Mouse (Mus musculus): ENCODE data around the gene Supt3.

Supt3 gene

DNA sequence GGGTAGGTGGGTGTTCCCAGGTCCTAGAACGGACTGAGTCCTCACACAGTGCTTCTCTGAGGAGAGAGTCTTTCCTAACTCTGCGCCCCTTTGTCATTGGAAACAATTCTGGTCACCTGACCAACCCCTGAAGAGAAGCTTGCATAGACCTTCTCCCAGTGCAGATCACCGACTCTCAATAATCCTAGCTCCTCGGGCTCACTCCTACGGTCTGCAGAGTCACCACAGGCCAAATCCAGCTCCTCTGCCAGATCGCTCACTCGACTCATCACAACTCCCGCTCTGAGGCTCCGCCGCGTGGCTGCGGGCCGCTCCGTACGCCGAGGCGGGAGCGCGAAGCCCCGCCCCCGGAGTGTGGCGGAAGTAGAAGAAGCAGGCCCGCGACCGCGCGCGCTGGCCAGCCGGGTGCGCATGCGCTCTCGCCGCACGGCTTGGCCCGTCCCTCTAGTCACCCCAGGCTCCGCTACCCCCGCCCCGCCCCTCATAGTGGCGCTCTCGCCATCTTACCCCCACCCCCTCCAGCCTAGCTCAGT, at the start of gene Supt3:
Supt3 (plus strand) TSS at position 415 of the 533 bp plus-strand sequence.
- peak; percentile 80 for DNase-seq (ENCODE audit: extremely low spot score, low read depth, low spot score)

DNA sequence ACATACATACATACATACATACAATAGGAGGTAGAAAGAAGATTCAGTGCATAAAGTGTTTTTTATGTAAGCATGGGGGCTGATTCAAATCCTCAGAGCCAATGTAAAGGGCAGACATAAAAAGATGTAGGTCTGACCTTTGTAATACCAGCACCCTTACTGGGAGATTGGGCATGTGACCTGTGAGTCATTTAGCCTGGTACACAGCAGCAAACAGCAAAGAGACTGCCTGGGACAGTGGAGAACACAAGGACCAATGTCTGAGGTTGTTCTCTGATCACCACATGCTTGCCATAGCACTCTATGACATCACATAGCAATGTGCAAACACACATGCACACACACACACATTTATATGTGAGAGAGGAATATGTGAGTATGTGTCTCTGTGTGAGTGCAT, 49.3 kb upstream of the Supt3 start:
- no peak for DNase-seq (ENCODE audit: extremely low spot score, low read depth, low spot score)

DNA sequence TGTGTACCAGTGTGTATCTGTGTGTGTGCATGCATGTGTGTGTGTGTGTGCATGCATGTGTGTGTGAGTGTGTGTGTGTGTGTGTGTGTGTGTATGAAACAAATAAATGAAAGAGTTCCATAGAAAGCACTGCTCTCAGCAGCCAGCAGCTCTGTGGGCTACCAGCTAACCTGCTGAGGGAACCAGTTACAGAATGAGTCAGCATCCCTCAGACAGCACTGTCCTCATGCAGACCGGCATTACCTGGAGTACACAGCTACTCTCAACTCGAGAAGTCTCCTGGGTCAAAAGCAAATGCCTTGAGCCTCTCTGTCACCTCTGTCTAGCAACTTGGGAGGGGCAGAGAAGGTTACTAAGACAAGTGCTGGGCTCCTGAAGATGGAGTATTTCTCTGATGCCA, 48.5 kb upstream of the Supt3 start:
- no peak for DNase-seq (ENCODE audit: extremely low spot score, low read depth, low spot score)

DNA sequence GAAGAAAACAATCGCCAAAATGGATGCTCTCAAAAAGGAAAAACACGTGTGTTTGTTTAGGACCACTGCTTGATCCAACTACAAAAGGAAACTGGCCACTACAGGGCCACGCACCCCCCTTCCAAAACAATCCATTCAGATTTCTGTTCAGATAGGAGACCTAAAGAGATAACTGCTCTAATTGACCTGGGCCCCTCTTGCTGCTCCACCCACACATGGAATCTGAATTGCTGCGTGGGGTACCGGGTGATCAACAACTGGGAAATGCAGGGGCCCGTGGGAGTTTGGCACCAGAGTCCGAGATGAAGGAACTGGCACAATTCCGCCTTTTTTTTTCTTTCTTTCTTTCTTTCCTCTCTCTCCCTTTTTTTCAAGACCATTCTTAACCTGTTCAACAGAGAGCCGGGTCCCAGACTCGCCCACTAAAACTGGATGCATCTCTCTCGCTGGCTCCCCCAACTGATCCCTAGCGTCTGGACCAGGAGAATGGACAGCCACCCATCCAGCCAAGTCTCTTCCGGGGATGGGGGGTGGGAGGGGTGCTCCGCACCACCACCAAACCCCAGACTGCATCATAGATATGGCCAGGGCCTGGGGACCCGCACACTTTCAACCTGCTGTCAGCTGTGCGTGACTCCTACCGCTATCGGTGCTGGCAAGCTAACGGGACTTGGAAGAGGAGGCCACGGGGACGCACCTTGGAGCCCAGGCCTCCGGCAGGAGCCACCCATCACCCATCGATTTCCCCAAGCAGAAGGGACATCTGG, 43.2 kb upstream of the Supt3 start:
- no peak for DNase-seq (ENCODE audit: extremely low spot score, low read depth, low spot score)

GRCm38 (mm10) chr17:44734501-44735222, 42.3 kb upstream of the Supt3 start:
- no peak for DNase-seq (ENCODE audit: extremely low spot score, low read depth, low spot score)

DNA sequence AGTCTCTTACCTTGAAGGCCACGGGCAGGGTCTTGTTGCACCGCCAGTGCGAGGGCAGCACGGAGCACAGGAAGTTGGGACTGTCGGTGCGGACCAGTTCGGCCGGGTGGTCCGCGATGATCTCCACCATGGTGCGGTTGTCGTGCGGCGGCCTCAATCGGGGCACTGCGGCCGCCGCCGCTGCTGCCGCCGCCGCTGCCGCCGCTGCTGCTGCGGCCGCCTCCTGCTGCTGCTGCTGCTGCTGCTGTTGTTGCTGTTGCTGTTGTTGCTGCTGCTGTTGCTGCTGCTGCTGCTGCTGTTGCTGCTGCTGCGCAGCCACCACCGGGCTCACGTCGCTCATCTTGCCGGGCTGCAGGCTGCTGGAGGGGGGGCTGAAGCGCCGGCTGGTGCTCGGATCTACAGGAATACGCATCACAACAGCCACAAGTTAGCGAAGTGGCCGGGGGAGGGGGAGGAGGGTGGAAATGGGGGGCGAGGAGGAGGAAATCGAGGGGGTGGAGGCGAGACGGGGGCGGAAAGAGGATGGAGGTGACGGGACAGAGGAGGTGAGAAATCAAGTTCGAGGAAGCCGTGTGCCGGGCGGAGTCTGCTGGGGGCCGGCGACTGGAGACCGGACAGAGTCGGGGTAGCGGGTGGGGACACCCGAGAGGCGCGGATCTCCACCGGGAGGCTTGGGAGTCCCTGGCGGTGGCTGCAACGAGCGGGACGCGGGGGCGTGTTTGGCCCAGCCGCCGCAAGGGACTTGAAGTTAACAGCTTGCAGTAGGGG, 41.5 kb upstream of the Supt3 start:
- no peak for DNase-seq (ENCODE audit: extremely low spot score, low read depth, low spot score)

GRCm38 (mm10) chr17:44735991-44736561, 40.9 kb upstream of the Supt3 start:
- no peak for DNase-seq (ENCODE audit: extremely low spot score, low read depth, low spot score)

GRCm38 (mm10) chr17:44737275-44738120, 39.5 kb upstream of the Supt3 start:
- no peak for DNase-seq (ENCODE audit: extremely low spot score, low read depth, low spot score)

GRCm38 (mm10) chr17:44738121-44738637, 38.8 kb upstream of the Supt3 start:
- no peak for DNase-seq (ENCODE audit: extremely low spot score, low read depth, low spot score)

DNA sequence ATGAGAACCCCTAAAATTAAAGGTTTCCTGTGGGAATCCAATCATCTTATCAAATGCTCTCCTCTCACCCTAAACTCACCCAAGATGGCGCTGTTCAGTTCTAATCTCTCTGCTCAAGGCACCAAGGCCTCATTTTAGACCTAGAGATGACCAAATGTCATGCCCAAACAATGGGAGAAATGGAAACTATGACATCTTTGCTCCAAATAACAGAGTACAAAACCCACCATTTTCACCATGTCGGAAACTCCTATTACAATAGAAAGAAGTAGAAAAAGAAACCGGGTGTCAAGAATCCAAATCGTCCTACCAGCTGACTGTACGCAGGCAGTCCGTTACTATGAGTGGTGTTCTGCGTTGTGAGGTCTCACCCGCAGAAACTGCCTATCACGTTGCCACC, 34.7 kb upstream of the Supt3 start:
- no peak for DNase-seq (ENCODE audit: extremely low spot score, low read depth, low spot score)

DNA sequence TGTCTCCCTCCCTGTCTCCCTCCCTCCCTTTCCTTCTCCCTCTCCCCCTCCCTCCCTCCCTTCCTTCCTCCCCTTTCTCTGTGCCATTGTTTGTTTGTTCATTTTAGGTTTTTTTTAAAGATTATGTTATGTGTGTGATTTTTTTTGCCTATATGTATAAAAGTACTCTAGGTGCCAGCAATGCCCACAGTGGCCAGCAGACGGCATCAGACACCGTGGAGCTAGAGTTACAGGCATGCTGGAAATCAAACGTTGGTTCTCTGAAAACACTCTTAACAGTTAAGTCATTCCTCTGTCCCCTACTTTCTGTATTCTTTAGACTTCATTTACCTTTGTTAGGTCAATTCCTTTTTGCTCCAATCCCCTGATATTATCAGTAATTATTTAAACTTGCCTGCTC, 33.2 kb upstream of the Supt3 start:
- DNase-seq (ENCODE audit: extremely low spot score, low read depth, low spot score), result no peak

DNA sequence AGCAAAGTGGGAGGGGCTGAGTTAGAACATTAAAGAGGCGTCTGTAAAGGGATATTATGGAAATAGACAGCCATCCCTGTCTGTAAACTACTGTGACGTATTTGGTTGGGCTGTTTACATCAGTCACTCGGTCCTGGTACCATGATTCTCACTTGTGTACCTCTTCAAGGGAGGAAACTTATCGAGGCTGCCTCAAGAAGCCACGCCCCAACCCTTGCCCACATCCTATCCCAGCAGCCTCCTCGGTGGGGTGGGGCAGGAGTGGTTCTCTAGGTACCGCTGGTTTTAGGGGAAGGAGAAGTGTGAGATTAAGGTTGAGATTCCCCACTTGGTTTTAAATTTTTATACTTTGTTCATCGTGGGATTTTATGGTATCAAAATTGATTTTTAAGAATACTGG, 31.6 kb upstream of the Supt3 start:
- DNase-seq (ENCODE audit: extremely low spot score, low read depth, low spot score), result no peak

DNA sequence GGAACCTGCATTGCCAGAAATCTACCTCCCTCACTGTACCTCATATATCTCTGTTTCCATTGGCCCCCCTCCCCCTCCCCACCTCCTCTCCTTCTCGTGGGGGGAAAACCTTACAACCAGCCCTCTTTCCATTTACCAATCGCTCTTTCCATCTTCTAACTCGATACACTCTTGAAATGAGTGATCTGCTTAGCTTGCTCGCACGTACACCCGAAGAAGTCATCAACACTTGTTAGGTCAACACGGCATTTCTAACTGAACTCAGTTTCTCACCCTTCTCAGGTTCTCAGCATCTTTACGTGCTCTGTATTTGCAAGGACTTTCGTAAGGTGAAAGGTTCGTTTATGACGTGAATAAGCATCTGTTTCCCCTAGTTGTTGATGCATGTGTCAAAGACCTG, 10.6 kb upstream of the Supt3 start:
- DNase-seq (ENCODE audit: extremely low spot score, low read depth, low spot score), result no peak

GRCm38 (mm10) chr17:44766975-44767374, 10.0 kb upstream of the Supt3 start:
- DNase-seq (ENCODE audit: extremely low spot score, low read depth, low spot score), result no peak

DNA sequence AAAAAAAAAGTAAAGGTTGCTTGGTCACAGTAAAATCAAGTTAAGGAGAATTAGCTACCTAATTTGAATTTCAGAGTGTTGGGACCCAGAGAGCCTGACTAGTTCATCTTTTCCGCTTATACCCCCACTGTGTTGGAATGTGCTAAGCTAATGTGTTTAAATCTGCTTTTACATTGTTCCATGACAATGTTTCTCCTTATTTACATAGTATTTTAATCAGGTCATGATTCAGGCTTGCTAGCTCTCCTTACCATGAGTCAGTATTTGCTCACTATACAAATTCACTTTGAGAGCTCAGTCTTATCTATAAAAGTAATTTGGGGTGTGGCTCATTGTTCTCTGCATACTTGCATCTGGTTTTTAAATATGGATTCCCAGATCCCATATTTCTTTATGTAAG, 9.6 kb upstream of the Supt3 start:
- DNase-seq (ENCODE audit: extremely low spot score, low read depth, low spot score), result no peak

DNA sequence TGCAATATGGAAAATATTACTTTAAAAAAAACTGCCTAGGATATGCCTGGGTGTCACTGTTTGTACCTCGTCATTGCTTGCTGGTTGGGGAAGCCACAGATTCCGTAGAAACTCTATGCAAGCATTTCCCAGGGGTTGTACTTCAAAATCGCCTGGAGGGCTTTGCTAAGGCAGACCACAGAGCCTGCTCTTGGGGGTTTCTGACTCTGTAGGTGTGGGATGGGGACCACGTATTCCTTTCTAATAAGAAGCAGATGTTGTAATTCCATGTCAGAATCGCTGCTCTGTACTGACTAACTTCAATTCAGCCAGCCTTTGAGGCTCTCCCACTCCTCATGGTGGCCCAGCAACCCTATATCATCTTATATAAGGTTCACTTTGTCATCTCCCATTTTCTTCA, 8.4 kb upstream of the Supt3 start:
- no peak for DNase-seq (ENCODE audit: extremely low spot score, low read depth, low spot score)

- DNase-seq (ENCODE audit: extremely low spot score, low read depth, low spot score), result no peak
Measured at GRCm38 (mm10) chr17:44770871-44771270, 6.1 kb upstream of the Supt3 start.

GRCm38 (mm10) chr17:44772576-44772975, 4.4 kb upstream of the Supt3 start:
- no peak for DNase-seq (ENCODE audit: extremely low spot score, low read depth, low spot score)

DNA sequence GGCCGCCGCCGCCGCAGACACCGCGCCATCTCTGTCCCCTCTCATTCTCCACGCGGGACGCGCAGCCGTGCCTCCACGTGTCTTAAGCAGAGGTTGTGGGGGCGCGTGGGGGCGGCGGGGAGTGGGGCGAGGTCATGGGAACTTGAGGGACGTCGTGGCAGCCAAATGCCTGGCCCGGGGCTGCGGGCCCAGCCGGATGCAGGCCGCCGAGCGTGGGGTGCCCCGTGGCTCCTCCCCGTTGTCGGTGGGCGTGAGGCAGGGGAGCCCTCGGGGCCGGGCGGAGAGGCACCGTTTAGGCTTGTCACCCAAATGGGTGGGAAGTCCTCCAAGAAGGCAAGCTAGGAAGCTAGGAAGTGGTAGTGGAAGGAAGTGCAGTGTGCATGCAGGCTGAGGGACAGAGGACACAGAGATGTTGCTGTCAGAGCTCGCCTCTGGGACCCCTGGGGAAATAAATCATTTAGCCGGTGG, 419 bp downstream of the Supt3 start:
- DNase-seq (ENCODE audit: extremely low spot score, low read depth, low spot score), result no peak

DNA sequence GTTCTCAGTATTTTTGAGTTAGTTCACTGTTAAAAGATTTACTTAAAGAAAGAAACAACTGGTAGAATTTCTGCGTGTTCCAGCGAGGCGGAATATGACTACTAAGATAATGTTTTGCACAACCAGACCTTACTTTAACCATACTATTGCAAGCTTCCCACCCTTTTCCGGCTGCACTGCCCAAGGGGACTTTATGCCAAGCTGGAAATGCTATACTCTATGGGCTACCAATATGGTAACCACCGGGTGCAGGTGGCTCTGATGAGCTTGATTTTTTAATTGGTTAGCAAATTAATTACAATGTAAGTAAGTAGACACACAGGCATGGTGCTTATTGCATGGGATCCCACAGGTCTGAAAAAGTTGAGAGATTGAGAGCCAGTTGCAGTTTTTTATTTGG, 1.2 kb downstream of the Supt3 start:
- no peak for DNase-seq (ENCODE audit: extremely low spot score, low read depth, low spot score)

Data from hindlimb bud, embryonic 11.5 days (tissue).